Mouse (Mus musculus): ENCODE results near the gene Batf3.

DNA sequence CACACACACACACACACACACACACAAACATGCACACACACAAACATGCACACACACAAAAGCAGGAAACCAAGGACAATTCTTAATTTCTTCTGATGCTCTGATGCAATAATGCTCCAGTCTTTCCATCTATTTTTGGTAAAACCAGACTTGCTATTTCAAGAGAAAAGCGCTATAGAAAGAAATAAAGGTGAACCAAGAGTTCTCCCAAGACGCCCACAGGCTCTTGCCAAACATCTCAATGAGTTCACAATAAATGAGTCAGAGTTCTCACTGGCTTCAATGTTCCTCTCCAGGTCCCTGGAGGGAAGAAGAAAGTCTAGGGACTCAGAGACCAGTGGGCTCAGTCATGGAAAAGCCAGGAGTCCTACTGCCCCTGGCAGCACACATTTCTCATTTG is 26.0 kb downstream of the Batf3 start:
- TF ChIP-seq POLR2A (IDR thresholded peaks at IDR 0.05; ENCODE audit: insufficient read depth, low read depth, low read length) (no peak), CTCF (IDR thresholded peaks at IDR 0.05; ENCODE audit: insufficient read depth, low read depth, low read length) (no peak)

All from olfactory bulb, adult 2 months (tissue).